Mouse (Mus musculus) heart, adult 11 months (tissue): ENCODE data around the gene Ganab.
A peak's percentile ranks its signal among the peaks of the same experiment; 100 is the strongest.
"Not testable (repeated sequence)": the region's sequence is repeated elsewhere in the genome, so short reads cannot be mapped to it uniquely, and the experiment has no call there.

Experiments
- DNase-seq: peaks from one replicate; pipeline ENCODE4 v3.0.0; 2022

Gene Ganab

GRCm38 (mm10) chr19:8897865-8898495 is at the start of gene Ganab:
Gene Ganab, plus strand, starts transcription at chr19:8898071.
- peak; percentile 100 for DNase-seq

DNA sequence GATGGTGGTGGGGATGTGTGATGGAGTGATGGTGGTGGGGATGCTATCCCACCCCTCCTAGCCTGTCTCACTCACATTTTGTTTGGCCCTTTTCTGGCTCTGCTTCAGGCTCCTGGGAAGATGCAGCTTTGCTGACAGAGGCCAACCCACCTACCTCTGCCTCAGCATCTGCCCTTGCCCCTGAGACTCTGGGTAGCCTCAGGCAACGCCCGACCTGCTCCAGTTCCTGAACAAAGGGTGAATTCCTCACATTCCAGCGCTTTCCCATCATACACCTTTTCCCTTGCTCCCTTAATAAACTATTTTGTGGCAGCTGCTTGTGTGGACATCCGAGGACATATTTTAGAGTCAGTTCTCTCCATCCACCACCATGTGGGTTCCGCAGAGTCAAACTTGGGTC is 49.5 kb upstream of the Ganab start:
- DNase-seq, result no peak

DNA sequence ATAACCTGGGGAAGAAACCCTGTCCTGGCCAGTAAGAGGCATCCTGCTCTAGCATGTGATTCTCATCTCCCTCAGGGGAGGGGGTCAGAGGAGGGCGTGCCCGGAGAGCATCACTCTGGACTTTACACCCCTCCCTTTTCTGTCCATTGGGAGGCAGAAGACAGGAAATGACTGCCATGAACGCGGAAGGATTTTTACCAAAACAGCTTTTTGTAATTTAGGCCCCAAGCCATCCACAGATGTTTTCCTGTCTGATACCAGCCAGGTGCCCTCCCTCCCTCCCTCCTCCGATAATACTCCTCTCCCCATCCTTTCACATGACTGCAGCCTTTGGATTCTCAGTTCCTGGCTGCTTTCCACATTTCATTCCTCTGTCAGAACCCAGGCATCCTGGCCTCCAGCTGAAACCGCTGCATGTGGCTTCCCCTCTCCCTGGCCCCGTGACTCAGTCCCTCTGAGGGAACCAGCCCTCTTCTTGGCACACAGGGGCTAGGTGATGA is 47.4 kb upstream of the Ganab start, which contains the start of gene Lrrn4cl:
Lrrn4cl (plus strand) TSS at position 367 of the 500 bp plus-strand sequence.
- peak; percentile 98 for DNase-seq

DNA sequence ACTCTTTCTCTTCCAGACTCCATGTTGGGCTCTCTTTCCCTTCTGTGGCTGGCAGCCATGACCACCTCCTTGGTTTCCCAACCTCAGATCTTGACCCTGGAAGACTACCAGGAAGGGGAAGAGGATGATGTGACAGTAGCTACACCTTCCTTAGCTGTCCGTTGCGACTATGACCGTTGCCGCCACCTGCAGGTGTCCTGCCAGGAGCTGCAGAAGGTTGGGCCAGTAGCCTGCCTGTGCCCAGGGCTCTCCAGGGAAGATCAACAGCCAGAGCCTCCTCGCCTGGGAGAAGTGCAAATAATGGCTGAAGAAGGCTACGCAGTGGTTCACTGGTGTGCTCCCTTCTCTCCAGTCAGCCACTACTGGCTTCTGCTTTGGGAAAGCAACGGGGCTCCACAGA is 46.2 kb upstream of the Ganab start:
- DNase-seq, result no peak

DNA sequence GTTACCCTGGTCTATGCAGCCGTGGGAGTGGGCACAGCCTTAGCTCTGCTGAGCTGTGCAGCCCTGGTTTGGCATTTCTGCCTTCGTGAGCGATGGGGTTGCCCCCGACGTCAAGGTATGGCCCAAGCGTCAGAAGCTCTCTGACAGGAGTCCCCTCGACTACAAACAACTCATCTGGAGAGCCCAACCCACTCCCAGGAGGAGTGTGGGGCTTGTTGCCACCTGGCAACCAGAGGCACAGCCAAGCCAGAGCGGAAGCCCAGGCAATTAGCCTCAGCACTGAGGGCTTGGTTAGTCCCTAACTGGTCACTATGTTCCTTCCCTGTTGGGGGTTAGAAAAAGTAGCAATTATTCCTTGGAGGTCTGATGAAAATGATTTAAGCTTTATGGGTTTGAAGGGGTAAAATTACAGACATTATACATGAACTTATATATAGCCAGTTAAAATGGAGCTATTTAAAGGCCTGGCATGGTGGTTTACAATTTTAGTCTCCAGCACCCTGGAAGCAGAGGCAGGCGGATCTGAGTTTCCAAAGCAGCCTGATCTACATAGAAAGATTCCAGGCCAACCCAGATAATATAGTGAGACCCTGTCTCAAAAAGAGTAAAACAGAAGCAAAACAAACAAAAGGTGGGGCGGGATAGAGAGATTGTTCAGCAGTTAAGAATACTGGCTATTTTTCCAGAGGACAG is 45.5 kb upstream of the Ganab start:
- DNase-seq, result peak; percentile 96

DNA sequence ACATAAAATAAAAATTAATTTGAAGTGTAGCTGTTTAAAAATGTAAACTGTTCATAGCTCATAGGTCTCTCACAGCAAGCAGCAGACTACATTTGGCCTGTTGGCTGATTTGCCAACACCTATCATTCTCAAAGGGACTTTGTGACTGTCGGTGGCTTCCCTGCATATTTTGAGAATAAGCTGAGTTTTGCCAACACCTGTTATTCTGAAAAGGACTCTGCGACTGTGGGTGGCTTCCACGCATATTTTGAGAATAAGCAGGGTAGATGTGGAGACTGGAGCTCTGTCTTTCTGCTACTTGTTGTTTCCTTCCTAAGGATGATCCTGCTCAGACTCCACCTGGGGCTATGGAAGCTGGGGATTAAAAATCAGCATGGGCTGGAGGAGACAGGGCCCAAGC is 44.8 kb upstream of the Ganab start:
- no peak for DNase-seq

DNA sequence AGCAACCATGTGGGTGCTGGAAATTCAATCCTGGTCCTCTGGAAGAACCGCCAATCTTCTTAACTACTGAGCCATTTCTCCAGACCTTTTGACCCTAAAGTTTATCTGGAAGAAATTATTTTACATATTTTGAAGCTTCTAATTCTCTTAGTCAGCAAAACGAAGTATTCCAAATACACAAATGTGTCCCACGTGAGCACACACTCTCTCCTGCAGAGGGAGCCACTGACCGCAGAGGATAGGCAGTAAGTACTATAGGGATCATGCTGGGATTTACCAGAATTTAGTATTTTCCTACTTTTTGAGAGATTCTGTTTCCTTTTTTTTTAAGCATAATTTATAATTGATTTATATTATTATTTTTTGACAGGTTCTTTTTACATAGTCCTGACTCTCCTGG is 40.2 kb upstream of the Ganab start:
- DNase-seq, result no peak

- DNase-seq, result no peak
These were observed 38.9 kb upstream of the Ganab start for GRCm38 (mm10) chr19:8859018-8859417.

- DNase-seq, result no peak
These were observed 33.6 kb upstream of the Ganab start for GRCm38 (mm10) chr19:8864265-8864664.

- not testable (repeated sequence) for DNase-seq
These were observed 27.5 kb upstream of the Ganab start for GRCm38 (mm10) chr19:8870381-8870780.

- no peak for DNase-seq
These were observed 27.0 kb upstream of the Ganab start for GRCm38 (mm10) chr19:8870838-8871237.

DNA sequence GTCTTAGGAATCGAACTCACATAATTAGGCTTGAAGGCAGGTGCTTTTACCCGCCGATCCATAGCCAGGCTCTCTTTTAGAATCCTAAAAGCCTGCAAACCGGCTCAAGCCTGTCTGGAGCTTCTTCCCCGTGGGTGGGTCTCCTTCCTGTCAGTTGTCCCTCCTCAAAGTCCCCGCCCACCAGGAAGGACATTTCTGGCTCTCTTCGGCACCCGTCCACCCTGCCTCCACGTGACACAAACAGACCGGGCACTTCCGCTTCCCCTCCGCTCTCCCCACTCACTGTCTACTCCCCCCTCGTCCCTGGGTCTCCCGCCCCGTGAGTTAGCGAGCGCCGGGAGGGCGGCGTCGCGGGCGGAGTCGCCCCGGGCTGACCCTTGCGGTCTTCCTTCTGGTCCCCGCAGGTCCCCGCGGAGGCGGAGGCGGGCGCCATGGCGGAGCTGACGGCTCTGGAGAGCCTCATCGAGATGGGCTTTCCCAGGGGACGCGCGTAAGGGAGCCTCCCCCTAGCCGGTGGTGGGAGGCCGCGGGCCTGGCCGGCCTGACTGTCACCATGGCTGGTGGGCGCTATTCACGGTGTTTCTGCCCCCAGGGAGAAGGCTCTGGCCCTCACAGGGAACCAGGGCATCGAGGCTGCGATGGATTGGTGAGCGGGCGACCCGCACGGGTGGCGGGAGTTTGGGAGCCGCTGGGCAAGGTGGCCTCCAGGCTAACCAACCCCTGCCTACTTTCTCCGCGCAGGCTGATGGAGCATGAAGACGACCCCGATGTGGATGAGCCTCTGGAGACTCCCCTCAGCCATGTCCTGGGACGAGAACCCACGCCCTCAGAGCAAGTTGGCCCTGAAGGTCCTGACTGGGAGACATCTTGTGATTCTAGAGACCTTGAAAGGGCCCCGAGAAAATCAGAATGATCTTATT is 26.3 kb upstream of the Ganab start, which contains the start of gene Ubxn1:
Ubxn1 (plus strand) TSS at position 230 of the 920 bp plus-strand sequence.
- peak; percentile 100 for DNase-seq

DNA sequence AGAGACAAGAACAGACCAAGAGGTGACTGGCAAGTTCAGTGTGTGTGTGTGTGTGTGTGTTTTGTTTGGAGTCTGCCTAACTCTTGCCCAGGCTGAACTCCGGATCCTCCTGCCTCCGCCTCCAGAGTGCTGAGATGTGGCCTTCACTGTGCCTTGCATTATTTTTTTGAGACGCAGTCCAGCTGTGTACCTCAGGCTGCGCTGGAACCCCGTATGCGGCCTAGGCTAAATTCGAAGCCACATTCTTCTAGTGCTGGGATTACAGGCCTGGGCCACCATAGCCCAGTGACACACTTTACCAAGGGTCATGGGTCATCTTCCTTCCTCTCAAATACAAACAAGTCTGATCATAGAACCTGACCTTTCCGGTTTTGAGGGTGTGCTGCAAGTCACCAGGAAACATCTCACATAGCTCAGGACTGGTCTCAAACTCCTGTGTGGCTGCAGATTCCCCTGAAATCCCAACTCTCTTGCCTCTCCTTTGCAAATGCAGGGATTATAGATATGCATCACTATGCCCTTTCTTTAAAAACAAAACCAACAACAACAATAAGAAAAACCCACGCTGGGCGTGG is 25.5 kb upstream of the Ganab start:
- no peak for DNase-seq

GRCm38 (mm10) chr19:8875031-8875430 is 22.8 kb upstream of the Ganab start:
- peak; percentile 88 for DNase-seq

DNA sequence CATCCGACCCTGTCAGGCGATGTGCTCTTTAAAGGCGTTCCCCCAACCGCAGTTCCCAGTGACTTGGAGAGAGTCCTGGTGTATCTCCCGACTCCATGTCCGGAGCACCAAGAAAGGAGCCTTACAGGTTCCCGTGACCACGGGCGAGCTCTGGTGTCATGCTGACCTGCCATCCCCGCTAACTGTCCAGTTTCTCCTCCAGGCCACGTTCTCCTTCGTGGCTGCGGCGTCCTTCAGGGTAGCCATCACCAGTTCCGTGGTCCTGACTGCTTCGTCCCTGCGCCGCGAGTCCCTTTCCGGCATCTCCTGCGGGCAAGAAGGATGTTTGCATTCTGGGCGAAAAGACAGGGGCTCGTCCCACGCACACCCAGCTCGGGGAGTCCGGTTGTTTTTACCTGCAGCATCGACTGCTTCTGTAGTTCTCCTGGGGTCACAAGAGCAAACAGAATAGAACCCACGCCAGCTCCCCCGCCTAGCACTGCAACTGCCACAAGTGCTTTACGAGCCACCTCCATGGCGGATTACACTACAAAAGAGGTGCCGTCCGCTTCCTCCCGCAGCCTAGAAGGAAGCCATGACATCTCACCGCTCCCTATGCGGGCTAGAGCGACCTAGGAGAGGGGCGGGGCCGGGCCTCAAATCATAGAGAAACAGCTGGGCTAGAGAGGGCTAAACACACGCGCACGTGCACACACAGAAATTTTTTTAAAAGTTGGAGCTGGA is 17.4 kb upstream of the Ganab start, which contains the start of gene Uqcc3:
Uqcc3 (minus strand) TSS at position 613 of the 723 bp plus-strand sequence.
- peak; percentile 99 for DNase-seq

DNA sequence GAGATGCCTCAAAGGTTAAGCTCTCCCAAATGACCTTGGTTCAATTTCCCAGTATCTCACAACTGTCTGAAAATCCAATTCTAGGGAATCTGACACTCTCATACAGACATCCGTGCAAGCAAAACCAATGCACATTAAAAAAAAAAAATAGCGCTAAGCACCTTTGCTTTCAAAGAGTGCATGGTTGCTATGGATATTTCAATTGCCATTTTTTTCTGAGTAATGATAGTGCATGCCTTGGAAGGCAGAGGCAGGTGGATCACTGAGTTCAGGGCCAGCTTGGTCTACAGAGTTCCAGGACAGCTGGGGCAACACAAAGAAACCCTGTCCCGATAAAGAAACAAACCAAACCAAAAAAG is 16.9 kb upstream of the Ganab start:
- DNase-seq, result no peak

DNA sequence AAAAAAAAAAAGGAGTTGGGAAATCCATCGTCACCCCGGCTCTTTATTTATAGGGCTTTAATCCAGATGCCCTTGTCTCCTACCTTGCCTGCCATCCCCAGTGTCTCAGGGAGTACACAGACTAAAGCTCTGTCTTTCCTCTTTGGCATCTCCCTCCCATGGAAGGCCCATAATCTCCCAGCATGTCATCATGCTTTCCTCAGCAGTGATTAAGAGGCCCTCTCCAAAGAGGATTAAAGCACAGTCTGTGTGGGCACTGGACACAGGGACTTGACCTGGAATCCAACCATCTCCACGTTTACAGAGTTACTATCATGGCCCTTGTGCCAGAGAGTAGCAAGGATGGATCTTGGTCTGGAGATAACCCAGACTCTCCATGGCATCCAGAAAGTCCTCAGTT is 14.3 kb upstream of the Ganab start, which contains the start of the genes Lbhd1 and Gm49403:
Lbhd1 (plus strand) TSS at position 117 of the 400 bp plus-strand sequence.
Gm49403 (plus strand) TSS at position 315 of the 400 bp plus-strand sequence.
- DNase-seq, result no peak

DNA sequence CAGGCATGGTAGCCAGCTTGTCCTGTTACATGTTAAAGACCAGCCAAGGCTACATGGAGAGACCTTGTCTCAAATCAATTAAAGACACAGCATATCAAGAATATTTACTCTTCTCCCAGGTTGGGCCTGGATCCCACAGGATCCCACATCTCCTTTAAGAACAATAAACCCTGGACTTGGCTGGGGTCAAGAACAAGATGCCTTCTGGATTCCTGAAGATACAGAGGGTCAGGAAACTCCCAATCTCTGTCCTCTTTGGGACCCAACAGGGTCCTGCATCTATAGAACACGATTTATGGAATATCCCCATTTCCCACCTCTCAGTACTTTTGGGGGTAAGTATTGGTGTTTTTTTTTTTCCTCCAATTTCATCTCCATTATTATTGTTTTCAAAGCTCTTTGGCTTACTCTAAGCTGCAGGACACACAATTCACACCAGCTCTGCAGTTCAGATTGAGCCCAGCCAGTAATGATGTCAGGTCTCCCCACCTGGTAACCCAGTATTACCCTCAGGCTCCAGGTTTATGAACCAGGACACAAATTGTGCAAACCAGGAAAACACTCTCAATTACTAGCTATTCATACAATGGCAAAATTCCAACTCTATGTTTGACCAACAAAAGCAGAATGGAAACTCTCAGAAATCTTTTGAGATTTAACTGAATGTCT is 10.8 kb upstream of the Ganab start:
- DNase-seq, result no peak

DNA sequence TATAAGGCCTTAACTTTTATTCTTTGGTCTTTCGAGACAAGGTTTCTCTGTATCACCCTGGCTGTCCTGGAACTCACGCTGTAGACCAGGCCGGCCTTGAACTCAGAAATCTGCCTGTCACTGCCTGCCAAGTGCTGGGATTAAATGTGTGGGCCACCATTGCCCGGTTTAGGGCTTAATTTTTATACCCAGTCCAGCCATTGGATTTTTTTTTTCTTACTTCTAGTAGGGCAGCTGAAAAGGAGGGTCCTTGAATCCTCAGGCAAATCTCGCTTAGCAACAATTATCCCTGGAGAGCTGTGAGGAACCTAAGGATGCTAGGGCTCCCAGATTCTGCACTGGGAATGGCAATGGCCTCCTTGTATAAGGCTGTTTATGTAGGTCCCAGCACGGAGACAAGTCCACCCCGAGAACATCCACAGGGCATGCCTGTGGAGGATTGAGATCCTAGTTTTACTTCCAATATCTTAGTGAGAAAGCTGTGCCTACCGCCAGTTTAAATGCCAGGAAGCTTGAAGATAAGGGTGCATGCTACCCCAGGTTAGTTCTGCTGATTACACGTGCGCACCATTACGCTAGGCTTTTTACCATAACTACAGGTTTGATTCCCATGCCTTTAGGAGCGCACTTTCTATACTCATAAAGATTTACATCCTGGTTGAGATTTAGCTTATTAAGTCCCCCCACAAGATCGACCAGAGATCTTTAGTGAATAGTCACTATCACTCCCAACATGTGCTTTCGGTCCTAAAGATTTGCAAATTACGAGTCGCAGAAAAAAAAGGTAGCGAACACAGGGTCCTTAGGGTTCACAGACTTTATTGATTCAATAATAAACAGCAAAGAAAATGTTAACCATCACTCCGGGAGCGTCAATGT is 10.0 kb upstream of the Ganab start:
- DNase-seq, result no peak
